Mouse (Mus musculus) midbrain, embryonic 13.5 days (tissue): ENCODE results near the gene Trp63. TPM values are rescaled to one million over a fixed set of nuclear protein-coding genes. Genes with fewer than 3 reads are reported as not detected.

Experiments used
- ATAC-seq: fragments of 200-750 bp; cut with Nextera tagmentation; 2 replicates; pipeline ENCODE4 v1.8.0; 2017; ENCODE audit warnings: mild to moderate bottlenecking, moderate TSS enrichment, moderate library complexity
- H3K27ac ChIP-seq: fragments of 300-500 bp; sonication (generic); 2 replicates; pipeline ENCODE4 v1.5.1; 2015; ENCODE audit warnings: inconsistent platforms, mild to moderate bottlenecking, moderate library complexity
- H3K27me3 ChIP-seq: fragments of 300-500 bp; sonication (generic); 2 replicates; pipeline ENCODE4 v1.6.1; 2015; ENCODE audit warnings: mild to moderate bottlenecking, inconsistent platforms
- H3K36me3 ChIP-seq: fragments of 300-500 bp; sonication (generic); 2 replicates; pipeline ENCODE4 v1.6.1; 2015; ENCODE audit warnings: mild to moderate bottlenecking, inconsistent platforms
- H3K4me1 ChIP-seq: fragments of 300-500 bp; sonication (generic); replicated peaks from 2 replicates; pipeline ENCODE4 v1.6.1; 2015; ENCODE audit warnings: inconsistent platforms
- H3K4me2 ChIP-seq: fragments of 300-500 bp; sonication (generic); replicated peaks from 2 replicates; pipeline ENCODE4 v1.6.1; 2015; ENCODE audit warnings: moderate library complexity, mild to moderate bottlenecking, inconsistent platforms
- H3K4me3 ChIP-seq: fragments of 300-500 bp; sonication (generic); replicated peaks from 2 replicates; pipeline ENCODE4 v1.5.1; 2015; ENCODE audit warnings: mild to moderate bottlenecking, inconsistent platforms
- H3K9ac ChIP-seq: fragments of 300-500 bp; sonication (generic); replicated peaks from 2 replicates; pipeline ENCODE4 v1.6.1; 2015; ENCODE audit warnings: mild to moderate bottlenecking, inconsistent platforms
- H3K9me3 ChIP-seq: fragments of 300-500 bp; sonication (generic); 2 replicates; pipeline ENCODE4 v1.6.1; 2016; ENCODE audit warnings: mild to moderate bottlenecking, inconsistent platforms
- WGBS: fragments of 180-500 bp; shearing (Covaris S2); methylation state at CpG from one replicate; pipeline ENCODE4 v1.1.7; 2015; 5-methylcytosine and 5-hydroxymethylcytosine counted together
- polyA plus RNA-seq: library from polyadenylated mRNA; unstranded; fragments of >200 nt; fragmentation: Nextera tagmentation; extraction: Ambion mirVana; gene quantifications from 2 replicates; pipeline ENCODE4 v1.2.1, GENCODE M21; 2015

Trp63 gene
- polyA plus RNA-seq, 1 experiment from 2014 or later: 0.12 TPM

DNA sequence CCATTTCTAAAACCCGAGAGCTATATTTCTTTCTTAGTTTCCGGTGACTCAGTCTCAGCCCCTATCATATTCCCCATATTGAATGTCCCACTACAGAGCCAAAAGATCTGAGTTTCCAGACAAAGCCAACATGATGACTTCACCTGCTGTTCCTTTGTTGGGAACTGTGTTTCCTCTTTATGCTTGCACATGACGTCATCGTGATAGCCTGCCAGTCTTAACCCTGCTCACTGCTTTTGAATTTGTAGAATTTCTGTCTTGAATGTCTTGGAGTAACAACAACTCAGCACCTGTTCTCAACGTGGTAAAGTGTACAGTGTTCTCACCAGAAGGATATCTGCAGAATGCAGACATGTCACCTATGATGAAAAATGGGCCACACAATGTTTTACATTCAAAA, 39.6 kb downstream of the Trp63 start:
- Histone ChIP-seq H3K27me3 (no peaks in the 10 kb centered on the region), H3K9me3 (no peaks in the 10 kb centered on the region), H3K27ac (no peak overlapping the region), H3K4me2 (no peak overlapping the region), H3K4me1 (no peaks in the 10 kb centered on the region), H3K4me3 (no peak overlapping the region), H3K36me3 (no peaks in the 10 kb centered on the region), H3K9ac (no peak overlapping the region)
- no peak for ATAC-seq
- WGBS: 81% methylated on average over 5 of the region's 5 CpGs

DNA sequence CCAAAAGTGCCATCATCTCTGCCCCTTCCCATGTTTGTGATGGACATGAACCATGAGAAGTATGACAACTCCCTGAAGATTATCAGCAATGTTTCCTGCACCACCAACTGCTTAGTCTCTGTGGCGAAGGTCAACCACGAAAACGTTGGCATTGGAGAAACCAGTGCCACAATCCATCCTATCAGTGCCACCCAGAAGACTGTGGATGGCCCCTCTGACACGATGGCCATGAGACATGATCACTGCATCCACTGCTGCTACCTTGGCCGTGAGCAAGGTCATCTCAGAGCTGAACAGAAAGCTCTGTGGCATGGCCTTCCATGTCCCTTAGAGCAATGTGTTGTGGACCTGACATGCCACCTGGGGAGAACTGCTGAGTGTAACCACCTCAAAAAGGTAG, 43.4 kb downstream of the Trp63 start:
- Histone ChIP-seq H3K9ac (no peak overlapping the region), H3K27me3 (no peaks in the 10 kb centered on the region), H3K36me3 (no peaks in the 10 kb centered on the region), H3K4me1 (no peaks in the 10 kb centered on the region), H3K4me2 (no peak overlapping the region), H3K9me3 (no peaks in the 10 kb centered on the region), H3K4me3 (no peak overlapping the region), H3K27ac (no peak overlapping the region)
- no peak for ATAC-seq
- WGBS: 91% methylated on average over 5 of the region's 5 CpGs

DNA sequence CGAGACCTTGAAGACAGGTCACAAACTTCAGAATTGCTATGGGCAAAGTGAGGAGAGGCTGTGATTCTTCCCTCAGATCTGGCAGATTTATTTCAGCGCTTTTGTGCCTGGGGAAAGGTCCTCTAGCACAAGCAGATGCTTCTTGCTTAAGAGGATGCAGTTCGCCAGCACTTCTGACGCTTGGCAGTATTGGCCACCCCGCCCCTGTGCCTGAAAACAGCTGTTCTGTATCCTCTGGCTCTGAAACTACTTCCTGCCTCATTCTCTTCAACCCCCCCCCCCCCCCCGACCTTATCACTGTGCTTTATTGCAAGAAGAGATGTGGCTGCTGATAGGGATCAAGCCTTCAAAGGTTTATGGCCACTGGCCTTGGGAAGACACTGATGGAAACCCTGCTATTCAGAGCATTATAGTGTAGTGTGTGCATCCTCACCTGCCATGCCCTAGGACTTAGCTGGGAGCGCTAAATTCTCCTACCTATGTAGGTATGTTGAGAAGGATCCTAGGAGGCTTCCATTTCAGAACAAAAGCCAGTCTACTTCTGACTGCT, 44.5 kb downstream of the Trp63 start:
- Histone ChIP-seq H3K9me3 (no peaks in the 10 kb centered on the region), H3K27ac (no peak overlapping the region), H3K4me2 (no peak overlapping the region), H3K36me3 (no peaks in the 10 kb centered on the region), H3K9ac (no peak overlapping the region), H3K4me1 (no peaks in the 10 kb centered on the region), H3K27me3 (no peaks in the 10 kb centered on the region), H3K4me3 (no peak overlapping the region)
- ATAC-seq: no peak
- 76% methylated on average over 7 of the region's 7 CpGs for WGBS

DNA sequence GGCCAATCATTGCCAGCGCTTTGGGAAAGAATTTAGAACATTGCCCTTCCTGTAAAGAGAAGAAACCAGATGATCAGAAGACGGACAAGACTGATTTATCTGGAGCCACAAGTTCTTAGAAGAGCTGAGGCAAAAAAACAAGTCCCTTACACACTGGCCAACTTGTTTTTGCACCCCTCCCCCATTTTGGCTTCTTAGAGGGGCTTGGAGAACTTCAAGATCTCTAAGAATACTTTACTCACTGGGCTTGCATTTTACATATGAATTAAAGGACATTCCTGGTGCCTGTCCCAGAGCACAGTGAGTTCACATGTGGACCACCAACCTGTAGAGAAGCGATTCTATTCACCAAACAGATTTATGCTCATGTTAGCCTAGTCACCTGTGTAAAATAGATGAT, 53.3 kb downstream of the Trp63 start:
- Histone ChIP-seq H3K4me3 (no peak overlapping the region), H3K4me1 (0 out of 2 replicates have a peak, but pooled peaks cover 7% of the 10 kb centered on the region), H3K9me3 (no peaks in the 10 kb centered on the region), H3K27ac (no peak overlapping the region), H3K9ac (no peak overlapping the region), H3K27me3 (no peaks in the 10 kb centered on the region), H3K4me2 (no peak overlapping the region), H3K36me3 (no peaks in the 10 kb centered on the region)
- 83% methylated on average over 3 of the region's 3 CpGs for WGBS
- no peak for ATAC-seq

DNA sequence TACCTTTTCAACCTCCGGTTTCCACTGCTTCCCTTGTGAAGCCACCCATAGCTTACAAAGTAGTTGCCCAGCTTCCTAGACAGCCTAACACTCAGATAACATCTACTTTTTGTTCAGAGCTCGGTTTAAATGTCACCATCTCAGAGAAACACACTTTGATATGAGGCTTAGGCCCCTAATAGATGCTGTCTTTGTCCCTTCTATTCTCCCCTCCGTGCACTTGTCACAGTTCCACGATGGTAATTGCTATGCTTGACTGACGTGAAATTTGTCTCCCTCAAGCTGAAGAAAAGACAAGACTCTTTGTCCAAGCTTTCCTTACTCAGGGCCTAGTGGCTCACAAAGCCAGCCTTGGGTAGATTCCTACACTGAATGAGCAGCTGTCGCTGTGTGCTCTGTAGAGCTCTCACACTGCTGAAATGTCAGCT, 54.1 kb downstream of the Trp63 start:
- no peak overlapping the region for H3K9ac ChIP-seq
- H3K4me3 ChIP-seq: no peak overlapping the region
- H3K4me2 ChIP-seq: no peak overlapping the region
- 0 out of 2 replicates have a peak, but pooled peaks cover 7% of the 10 kb centered on the region for H3K4me1 ChIP-seq
- no peaks in the 10 kb centered on the region for H3K9me3 ChIP-seq
- 17% methylated on average over 6 of the region's 6 CpGs for WGBS
- no peaks in the 10 kb centered on the region for H3K27me3 ChIP-seq
- H3K36me3 ChIP-seq: no peaks in the 10 kb centered on the region
- peak; percentile 72 for ATAC-seq
- H3K27ac ChIP-seq: no peak overlapping the region

DNA sequence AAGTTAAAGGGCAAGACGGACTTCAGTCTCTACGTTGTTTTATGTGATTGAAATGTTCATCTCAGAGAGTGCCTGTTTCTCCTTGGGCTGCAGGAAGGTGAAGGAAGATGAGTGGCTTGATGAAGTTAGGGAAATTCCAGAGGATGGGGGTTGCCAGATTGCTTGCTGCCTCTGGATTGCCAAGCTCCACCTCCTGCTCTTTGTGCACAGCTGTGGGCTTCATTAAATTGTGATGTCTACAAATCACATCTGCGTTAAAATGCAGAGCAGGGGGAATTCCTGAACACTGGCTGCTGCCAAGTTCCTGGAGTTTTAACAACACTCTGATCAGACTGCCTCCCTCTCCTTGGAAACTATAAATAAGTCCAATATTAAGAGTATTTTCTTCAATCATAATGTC, 63.2 kb downstream of the Trp63 start:
- H3K36me3 ChIP-seq: no peaks in the 10 kb centered on the region

DNA sequence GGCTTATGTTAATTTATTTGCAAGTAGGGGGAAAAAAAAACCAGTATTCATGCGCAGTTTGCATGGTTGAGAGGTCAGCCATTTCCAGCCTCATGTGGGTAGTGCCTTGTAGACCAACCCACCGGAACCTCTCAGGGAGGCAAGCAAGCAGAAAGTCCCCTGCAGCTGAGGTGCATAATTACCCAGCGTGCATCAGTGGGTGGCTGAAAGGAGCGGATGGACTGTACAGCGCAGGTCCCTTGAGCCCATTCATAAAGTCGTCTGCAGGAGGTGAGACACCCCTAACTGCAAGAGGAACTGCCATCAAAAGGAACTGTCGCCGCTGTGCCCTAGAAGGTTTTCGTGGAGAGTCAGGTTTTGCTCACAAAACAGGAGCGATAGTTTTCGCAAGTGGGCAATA, 68.3 kb downstream of the Trp63 start:
- no peak for ATAC-seq

More for the DNA sequence above, 63.2 kb downstream of the Trp63 start:
- H3K9ac ChIP-seq: no peak overlapping the region
- 0 out of 2 replicates have a peak, but pooled peaks cover under 1% of the 10 kb centered on the region for H3K4me1 ChIP-seq
- no peak overlapping the region for H3K27ac ChIP-seq
- no peaks in the 10 kb centered on the region for H3K9me3 ChIP-seq
- H3K4me2 ChIP-seq: no peak overlapping the region
- 48% methylated on average over 3 of the region's 3 CpGs for WGBS
- H3K4me3 ChIP-seq: no peak overlapping the region
- ATAC-seq: no peak
- no peaks in the 10 kb centered on the region for H3K27me3 ChIP-seq

DNA sequence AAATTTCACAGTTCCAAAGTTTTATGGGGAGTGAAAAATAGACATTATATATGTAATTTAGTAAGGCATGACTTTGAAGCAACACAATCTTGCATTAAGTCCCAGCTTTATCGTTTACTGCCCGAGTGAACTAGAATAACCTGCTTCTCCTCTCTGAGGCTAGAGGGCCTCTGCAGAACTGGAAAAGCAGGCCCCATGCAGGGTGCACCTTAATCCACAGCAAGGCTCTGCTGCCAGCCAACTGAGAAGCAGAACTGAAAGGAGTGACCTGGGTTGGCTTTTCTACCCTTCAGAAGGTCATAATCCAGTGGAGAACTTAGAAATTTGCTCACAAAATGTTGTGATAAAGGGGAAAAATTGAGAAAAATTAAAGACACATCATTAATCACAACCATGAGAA, 74.5 kb downstream of the Trp63 start:
- Histone ChIP-seq H3K36me3 (no peaks in the 10 kb centered on the region), H3K27ac (no peak overlapping the region), H3K27me3 (no peaks in the 10 kb centered on the region), H3K9ac (no peak overlapping the region), H3K4me1 (no peaks in the 10 kb centered on the region), H3K4me2 (no peak overlapping the region), H3K9me3 (no peaks in the 10 kb centered on the region), H3K4me3 (no peak overlapping the region)
- ATAC-seq: no peak
- WGBS: 66% methylated on average over 2 of the region's 2 CpGs

More for the DNA sequence above, 68.3 kb downstream of the Trp63 start:
- H3K36me3 ChIP-seq: no peaks in the 10 kb centered on the region
- H3K9ac ChIP-seq: no peak overlapping the region
- H3K4me3 ChIP-seq: no peak overlapping the region
- H3K27ac ChIP-seq: no peak overlapping the region
- H3K4me2 ChIP-seq: no peak overlapping the region
- WGBS: 68% methylated on average over 11 of the region's 11 CpGs
- no peaks in the 10 kb centered on the region for H3K27me3 ChIP-seq
- H3K9me3 ChIP-seq: no peaks in the 10 kb centered on the region
- 0 out of 2 replicates have a peak, but pooled peaks cover 3% of the 10 kb centered on the region for H3K4me1 ChIP-seq

DNA sequence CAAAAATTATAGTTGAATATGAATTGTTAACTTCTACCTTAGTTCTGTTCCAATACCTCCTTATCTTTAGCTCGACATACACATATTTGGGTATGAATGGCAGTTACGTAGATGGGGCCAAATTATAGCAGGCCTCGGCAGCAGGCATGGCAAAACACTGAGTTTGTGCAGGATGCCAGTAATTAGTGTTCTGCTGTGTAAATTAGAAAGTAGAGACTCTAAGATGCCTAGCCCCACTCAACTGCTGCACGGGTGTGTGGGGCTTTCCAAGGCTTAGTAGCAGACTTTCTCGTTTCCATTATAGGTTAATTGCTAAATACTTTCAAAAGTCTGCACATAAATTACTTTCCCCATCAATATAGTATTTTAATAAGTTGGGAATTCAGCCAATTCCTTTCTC, 82.0 kb downstream of the Trp63 start:
- 86% methylated on average over 5 of the region's 5 CpGs for WGBS
- no peaks in the 10 kb centered on the region for H3K4me1 ChIP-seq
- no peak for ATAC-seq

DNA sequence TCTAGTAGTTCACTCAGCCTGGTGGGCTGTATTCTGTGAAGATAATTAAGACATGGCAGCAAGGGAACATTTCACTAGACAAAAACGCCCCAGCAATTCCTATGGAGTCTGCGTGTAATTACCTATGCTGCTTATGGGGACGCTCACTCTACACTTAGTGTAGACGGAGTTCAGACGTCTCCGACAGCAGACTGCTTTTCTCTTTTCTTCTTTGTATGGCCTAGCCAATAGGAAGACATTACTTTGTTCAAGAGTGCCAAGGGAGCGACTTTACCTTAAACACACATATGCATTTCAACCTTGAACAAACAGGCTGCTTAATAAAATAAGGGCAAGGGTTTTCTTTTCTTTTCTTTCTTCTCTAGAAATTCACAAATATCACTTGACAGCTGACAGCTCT, 91.0 kb downstream of the Trp63 start:
- Histone ChIP-seq H3K4me3 (no peak overlapping the region), H3K9me3 (0 out of 2 replicates have a peak, but pooled peaks cover 4% of the 10 kb centered on the region), H3K4me1 (no peaks in the 10 kb centered on the region), H3K4me2 (no peak overlapping the region), H3K27ac (no peak overlapping the region), H3K27me3 (no peaks in the 10 kb centered on the region), H3K9ac (no peak overlapping the region), H3K36me3 (no peaks in the 10 kb centered on the region)
- no peak for ATAC-seq
- WGBS: 66% methylated on average over 7 of the region's 7 CpGs

More for the DNA sequence above, 82.0 kb downstream of the Trp63 start:
- no peak overlapping the region for H3K27ac ChIP-seq
- H3K4me2 ChIP-seq: no peak overlapping the region
- no peaks in the 10 kb centered on the region for H3K27me3 ChIP-seq
- no peaks in the 10 kb centered on the region for H3K36me3 ChIP-seq
- no peak overlapping the region for H3K9ac ChIP-seq
- H3K9me3 ChIP-seq: no peaks in the 10 kb centered on the region
- no peak overlapping the region for H3K4me3 ChIP-seq

DNA sequence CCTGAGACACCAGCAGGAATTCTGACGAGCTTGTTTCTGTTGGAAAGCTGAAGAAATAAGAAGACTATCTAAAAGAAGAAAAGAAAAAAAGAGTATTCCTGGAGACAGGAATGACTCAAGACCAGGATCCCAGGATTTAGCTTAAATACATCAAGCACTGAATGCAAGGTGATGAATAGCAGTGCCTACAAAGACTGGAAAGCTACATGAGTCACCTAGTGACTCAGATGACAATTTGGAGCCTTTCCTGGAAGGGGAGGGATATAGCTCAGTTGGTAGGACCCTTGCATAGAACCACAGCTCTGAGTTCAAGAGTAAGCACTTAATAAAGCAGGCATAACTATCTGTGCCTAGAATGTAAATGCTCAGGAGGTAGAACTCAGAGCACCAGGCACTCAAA, 93.9 kb downstream of the Trp63 start:
- no peak overlapping the region for H3K4me2 ChIP-seq
- no peaks in the 10 kb centered on the region for H3K9me3 ChIP-seq
- WGBS: 65% methylated on average over 1 of the region's 1 CpGs
- ATAC-seq: no peak
- no peak overlapping the region for H3K4me3 ChIP-seq
- no peak overlapping the region for H3K9ac ChIP-seq
- no peak overlapping the region for H3K27ac ChIP-seq
- no peaks in the 10 kb centered on the region for H3K27me3 ChIP-seq
- H3K36me3 ChIP-seq: no peaks in the 10 kb centered on the region
- H3K4me1 ChIP-seq: no peaks in the 10 kb centered on the region; the same call in 1 of the 2 replicates

DNA sequence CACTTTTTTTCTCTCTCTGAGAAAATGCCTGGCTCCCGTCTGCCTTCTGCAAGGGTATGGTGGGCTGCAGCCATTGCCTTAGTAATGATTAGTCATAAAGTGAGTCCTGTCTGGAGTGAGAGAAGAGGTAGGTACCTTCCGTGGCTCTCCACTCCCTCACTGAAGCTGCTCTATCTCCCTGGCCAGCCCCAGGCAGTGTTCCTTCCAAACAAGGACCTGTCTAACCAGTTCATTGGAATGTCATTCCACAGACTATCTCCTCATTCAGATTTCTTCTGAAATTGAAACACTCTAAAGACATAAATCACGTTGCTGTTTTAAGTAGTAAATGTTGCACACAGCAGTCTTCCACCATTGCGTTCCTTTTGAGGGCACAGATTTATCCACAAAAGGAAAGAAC, 96.4 kb downstream of the Trp63 start:
- no peaks in the 10 kb centered on the region for H3K27me3 ChIP-seq
- H3K27ac ChIP-seq: no peak overlapping the region
- H3K36me3 ChIP-seq: no peaks in the 10 kb centered on the region
- no peak for ATAC-seq
- H3K4me1 ChIP-seq: no peaks in the 10 kb centered on the region; the same call in 1 of the 2 replicates
- no peak overlapping the region for H3K4me2 ChIP-seq
- 33% methylated on average over 4 of the region's 4 CpGs for WGBS
- no peak overlapping the region for H3K4me3 ChIP-seq
- H3K9me3 ChIP-seq: no peaks in the 10 kb centered on the region
- H3K9ac ChIP-seq: no peak overlapping the region

DNA sequence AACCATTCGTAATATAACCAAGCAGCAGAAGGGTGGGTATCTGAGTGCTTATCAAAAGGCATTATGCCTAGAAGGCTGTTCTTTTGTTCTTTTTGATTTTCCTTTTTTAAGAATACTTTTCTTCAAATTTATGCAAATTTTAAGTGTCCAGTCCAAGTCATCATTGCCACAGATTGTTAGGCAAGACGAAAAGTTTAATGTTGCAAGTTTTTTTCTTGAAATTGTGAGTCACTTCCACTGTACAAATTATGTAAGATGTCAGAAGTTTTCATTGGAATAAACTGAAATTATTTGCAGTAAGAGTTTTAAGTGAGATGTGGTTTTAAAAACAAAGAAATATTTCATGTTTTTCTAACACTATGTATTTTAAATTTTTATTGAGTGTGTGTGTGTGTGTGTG, 100.7 kb downstream of the Trp63 start:
- H3K27ac ChIP-seq: no peak overlapping the region
- no peaks in the 10 kb centered on the region for H3K9me3 ChIP-seq
- ATAC-seq: no peak
- H3K36me3 ChIP-seq: no peaks in the 10 kb centered on the region
- no peak overlapping the region for H3K4me2 ChIP-seq
- no peaks in the 10 kb centered on the region; the same call in 1 of the 2 replicates for H3K4me1 ChIP-seq
- H3K27me3 ChIP-seq: no peaks in the 10 kb centered on the region
- no peak overlapping the region for H3K9ac ChIP-seq
- no peak overlapping the region for H3K4me3 ChIP-seq
- WGBS: 71% methylated on average over 2 of the region's 2 CpGs
